Mouse (Mus musculus) WW6 (cell line): ENCODE results near the gene Apc2.

ENCODE experiments used
- DNase-seq: peaks from one replicate; pipeline ENCODE4 v3.0.0-alpha.2; 2013; ENCODE audit warnings: low read depth, low spot score

Gene Apc2

DNA sequence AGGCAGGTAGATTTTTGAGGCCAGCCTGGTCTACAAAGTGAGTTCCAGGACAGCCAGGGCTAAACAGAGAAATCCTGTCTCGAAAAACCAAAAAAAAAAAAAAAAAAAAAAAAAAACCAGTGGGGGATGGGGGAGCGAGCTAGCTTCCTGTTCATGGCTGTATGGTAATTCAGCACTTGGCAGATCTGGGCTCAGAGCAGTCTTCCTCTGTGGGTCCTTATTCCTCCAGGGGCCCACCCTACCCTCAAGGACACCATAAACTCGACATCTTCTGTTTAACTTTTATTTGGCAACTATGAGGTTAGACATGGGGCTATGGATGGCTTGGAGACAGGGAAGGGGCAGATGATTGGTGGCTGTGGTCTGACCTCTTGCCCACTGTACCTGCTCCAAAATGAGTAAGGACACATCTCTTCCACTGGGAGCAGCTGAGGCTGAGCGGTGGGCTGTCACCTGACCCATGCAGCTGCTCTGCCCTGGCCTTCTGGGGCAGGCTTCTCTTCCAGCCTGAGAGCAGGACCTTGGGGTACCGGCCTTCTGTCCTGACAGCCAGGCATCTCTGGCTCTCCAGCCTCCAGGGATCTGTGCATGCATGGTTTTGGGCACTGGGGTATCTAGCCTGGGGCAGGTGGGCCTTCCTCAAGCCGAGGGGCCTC is 25.4 kb downstream of the Apc2 start:
- DNase-seq = no peak

GRCm38 (mm10) chr10:80321670-80322581 is 26.1 kb downstream of the Apc2 start:
- DNase-seq = no peak

- DNase-seq = no peak
Measured at GRCm38 (mm10) chr10:80322811-80323211, 27.0 kb downstream of the Apc2 start.

DNA sequence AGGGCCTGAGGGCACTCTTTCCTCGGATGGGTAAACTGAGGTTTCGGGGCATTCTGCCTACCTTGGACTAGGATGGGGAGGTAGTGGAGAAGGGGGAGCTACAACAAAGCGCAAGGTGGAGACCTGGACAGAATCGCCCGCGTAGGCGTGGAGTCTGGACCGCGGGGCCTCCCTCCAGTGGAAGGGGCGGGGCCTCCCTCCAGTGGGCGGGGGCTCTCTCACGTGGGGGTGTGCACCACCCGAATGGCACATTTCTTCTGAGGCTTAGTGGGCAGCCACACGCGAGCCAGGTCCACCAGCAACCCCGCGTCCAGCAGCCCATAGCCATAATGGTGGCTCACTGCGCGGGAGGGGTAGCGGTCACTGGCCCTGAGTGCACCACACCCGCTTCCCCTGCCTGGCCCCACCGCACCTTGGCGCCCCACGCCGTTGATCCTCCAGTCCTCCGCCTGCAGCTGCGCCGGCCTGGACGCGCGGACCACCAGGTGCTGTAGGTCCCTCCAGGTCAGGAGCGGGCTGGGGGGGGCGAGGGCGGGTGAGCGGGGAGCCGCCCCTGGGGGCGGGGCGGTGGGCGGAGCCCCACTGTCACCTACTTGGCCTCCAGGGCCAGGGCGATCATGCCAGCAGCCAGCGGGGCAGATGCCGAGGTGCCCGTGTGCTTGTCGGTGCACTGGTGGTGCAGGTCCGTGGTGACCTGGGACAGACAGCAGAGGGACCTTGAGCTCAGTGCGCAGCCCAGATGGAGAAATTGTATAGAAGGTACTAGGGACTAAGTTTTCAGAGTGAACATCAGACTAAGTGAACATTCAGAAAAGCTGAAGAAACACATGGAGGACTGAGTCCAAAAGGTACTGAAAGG is 27.7 kb downstream of the Apc2 start:
- DNase-seq = no peak

DNA sequence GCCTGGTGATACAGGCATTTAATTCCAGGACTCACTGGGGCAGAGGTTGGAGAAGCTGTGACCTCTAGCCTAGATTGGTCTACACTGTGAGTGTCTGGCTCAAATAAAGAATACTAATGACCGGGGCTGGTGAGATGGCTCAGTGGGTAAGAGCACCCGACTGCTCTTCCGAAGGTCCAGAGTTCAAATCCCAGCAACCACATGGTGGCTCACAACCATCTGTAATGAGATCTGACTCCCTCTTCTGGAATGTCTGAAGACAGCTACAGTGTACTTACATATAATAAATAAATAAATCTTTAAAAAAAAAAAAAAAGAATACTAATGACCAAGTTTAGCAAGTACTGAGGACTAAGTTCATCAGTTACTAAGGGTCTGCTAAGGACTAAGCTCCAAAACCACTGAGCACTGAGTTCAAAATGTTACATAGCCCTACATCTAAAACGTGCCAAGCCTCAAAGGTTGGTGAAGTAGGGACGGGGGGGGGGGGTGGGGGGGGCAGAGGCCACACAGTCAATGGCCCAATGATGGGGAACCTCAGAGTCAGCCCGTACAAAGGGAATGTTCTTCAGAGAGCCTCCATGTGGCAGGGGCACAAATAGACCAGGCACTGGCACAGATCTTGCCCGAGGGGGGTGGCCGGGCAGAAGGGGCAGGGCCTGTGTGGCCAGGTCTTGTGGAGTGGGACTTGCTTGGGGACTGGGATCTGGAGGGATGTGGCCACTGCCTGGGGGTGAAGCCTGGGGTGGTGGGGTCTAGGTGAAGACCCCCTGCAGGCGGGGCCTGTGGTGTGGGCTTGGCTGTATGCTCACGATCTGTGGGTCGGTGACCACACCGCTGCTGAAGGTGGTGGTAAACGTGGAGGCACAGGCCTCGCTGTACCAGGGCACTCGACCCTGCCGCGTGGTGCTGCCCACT is 28.6 kb downstream of the Apc2 start:
- no peak for DNase-seq

GRCm38 (mm10) chr10:80325045-80325444 is 29.3 kb downstream of the Apc2 start:
- DNase-seq = no peak

DNA sequence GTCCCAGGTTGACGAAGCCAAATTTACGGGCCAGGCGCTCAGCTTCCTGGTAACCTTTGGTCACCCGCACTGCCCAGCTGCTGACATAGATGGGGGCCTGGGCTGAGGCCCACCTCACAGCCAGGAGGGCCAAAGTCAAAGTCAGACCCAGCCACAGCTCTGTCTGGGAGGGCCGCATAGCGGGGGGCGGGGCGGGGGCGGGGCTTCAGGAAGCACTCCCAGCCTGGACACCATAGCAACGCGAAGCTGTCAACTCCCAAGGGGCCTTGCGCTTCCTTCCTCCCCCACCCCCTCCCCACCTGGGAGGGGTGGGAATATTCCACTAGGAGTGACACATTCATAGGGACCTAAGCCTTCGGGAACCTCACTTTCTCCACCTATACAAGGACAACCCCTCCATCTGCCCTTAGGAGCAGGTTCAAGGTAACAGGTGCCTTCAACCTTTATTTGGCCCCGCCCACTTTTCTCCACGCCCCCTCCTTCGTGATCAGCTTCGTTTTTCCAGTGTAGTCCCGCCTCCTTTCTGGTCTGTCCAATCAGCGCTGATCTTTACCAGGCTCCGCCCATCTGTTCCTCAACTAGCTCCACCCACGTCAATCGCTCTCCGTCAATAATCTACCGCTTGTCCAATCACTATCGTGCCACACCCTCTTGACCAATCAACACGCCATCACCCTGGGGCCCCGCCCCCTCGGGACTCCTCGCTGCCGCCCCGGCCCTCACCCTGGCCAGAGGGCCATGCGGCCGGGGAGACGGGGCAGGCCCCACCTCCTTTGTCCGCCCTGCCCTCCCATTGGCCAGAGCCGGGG is 33.7 kb downstream of the Apc2 start, which contains the start of the genes Pcsk4 and Reep6:
Gene Pcsk4 (minus strand): TSS at position 226 of the 809 bp plus-strand sequence.
Gene Reep6 (plus strand): TSS at position 681 of the 809 bp plus-strand sequence.
- peak; percentile 98 for DNase-seq

GRCm38 (mm10) chr10:80330084-80330483 is 34.3 kb downstream of the Apc2 start:
- DNase-seq = no peak

DNA sequence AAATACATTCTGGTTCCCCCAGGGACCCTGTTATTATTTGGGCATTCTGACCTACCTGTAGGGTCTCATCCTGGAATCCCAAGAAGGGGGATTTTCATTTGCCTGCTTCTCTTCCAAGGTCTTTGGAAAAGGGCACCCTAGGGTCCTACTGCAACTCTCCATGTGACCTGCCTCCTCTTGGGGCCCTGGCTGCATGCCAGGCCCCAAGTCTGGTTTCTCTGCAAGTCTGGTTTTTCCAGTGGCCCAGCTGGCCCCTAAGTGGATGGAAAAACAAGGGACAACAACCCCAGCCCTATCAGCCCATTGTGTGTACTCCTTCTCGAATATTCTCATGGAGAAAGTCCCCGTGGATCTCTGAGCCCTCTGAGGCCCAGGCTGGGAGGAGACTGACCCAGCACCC is 35.1 kb downstream of the Apc2 start:
- DNase-seq = no peak

DNA sequence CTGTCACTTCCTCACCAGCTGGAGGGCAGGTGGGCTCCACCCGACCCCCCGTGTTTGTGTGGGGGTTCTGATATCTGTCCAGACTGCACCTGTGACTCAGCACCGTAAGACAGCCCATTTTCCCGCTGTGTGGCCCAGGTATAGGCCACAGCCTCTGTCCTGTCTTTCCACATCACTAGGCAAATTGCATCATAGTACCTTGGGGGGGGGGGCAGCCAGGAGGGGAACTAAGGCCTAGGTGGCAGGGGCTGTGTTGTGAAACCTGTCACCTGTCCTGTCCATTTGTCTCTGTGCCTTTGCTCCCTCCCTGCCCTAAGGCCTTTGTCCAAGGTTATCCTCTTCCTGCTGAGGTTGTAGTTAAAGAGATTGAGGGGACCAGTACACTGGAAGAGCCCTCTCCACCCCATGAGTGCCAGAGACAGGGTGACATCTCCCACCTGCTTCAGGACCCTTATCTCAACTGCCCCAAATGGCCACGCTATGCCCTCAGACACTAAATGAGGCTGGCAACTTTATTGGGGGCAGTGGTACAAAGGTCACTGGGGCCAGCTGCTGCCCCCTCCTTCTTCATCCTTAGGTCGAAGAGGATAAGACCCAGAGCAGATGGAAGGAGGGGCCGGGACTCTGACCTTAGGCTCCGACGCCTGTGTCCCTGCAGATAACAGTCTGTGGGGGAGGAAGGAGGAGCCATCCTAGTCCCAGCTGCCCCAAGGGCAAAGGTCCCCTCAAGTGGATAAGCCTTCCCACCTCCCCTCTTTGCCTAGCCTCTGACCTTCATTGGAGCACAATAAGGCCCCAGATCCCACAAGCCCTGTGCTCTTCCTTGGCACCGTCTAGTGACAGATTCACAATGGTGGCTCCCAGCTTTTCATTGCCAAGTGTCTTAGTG is 36.1 kb downstream of the Apc2 start:
- no peak for DNase-seq

GRCm38 (mm10) chr10:80332525-80332989 is 36.8 kb downstream of the Apc2 start:
- DNase-seq = no peak

DNA sequence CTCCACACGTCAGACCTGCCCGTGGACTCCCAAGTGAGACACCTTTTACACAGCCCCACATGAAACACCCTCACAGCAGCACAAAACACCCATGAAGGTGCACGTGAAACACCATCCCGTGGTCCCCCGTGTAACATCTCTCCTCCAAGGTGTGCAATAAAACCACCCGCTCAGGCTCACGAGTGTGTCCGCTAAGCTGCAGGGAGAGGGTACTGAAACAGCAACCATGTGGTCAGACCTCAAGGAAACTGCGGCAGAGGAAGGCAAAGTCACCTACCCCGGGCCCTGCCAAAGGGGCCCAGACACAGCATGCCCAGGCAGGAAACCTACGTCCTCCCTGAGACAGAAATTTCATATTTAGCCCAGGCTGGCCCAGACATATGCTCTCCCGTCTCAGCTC is 40.5 kb downstream of the Apc2 start:
- DNase-seq = no peak

DNA sequence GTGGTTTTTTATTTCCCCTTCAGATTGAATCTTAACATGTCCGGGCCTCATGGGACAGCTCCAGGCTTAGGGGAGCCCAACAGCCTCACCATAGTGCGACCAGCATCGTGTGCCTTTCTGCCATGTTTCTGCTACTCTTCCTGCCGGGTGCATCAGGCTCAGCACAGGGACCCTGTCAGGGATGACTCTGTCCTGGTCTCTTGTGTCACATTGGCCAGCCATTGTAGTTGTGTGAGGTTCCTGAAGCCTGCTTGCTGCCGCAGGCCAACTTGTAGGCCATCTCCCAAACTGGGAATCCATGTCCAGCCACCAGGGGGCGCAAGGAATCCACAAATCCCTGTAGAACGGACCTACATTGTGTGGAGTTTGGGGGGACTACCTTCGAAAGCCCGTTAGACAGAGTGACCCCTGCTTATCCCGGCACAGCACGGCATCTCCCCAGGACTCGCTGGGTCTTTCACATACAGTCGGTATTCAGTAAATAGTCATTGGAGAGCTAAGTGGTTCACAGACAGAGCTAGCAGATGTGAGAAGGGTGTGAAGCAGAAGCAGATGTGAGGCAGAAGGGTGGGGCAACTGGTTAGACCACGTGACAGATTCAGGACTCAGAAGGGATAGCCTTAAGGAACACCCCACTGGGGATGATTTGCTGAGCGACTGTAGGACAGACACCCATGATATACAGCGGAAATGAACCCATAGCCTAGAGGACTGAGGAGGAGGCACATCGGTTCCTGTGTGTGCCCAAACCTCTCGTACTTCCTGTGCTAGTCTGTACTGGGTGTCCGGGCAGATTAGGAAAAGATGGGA is 44.4 kb downstream of the Apc2 start:
- DNase-seq = peak; percentile 66

DNA sequence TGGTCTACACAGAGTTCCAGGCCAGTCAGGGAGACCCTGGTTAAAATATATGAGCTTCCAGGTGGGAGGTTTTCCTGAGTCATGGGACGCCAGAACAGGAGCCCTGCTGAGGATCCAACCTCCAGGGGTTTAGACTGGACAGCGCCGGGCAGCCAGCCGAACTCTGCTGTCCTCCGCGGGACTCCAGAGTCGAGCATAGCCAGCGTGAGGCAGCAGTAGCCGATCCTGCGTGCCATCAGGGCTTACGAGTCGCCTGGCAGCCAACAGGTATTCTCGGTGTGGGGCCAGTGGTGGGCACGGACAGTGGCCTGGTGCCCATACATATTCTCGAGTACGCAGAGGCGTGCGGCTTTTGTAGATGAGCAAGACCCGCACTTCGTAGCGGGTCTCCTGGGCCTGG is 45.2 kb downstream of the Apc2 start:
- no peak for DNase-seq

GRCm38 (mm10) chr10:80341491-80342304 is 45.9 kb downstream of the Apc2 start:
- no peak for DNase-seq

- DNase-seq = peak; percentile 52
Measured at GRCm38 (mm10) chr10:80342305-80342748, 46.5 kb downstream of the Apc2 start.
